Mouse (Mus musculus) hindbrain, embryonic 14.5 days (tissue): ENCODE measurements around the gene Krtap5-1. TPM values are rescaled to one million over a fixed set of nuclear protein-coding genes. Genes with fewer than 3 reads are reported as not detected.
"Not testable (repeated sequence)": the region's sequence is repeated elsewhere in the genome, so short reads cannot be mapped to it uniquely, and the experiment has no call there.

ENCODE experiments used
- ATAC-seq: fragments of 200-750 bp; cut with Nextera tagmentation; 2 replicates; pipeline ENCODE4 v1.8.0; 2017; ENCODE audit warnings: moderate number of reproducible peaks, mild to moderate bottlenecking, moderate TSS enrichment, moderate library complexity; ENCODE audit not compliant: low FRiP score
- DNase-seq: peaks from one replicate; pipeline ENCODE4 v3.0.0-alpha.2; 2015; ENCODE audit warnings: low spot score
- H3K27ac ChIP-seq: fragments of 300-500 bp; sonication (generic); 2 replicates; pipeline ENCODE4 v1.5.1; 2014; ENCODE audit warnings: mild to moderate bottlenecking, moderate library complexity
- H3K27me3 ChIP-seq: fragments of 300-500 bp; sonication (generic); 2 replicates; pipeline ENCODE4 v1.6.1; 2014; ENCODE audit warnings: mild to moderate bottlenecking, low read length, mixed read lengths; ENCODE audit not compliant: control insufficient read depth, insufficient read depth
- H3K36me3 ChIP-seq: fragments of 300-500 bp; sonication (generic); replicated peaks from 2 replicates; pipeline ENCODE4 v1.6.1; 2014; ENCODE audit not compliant: control insufficient read depth, insufficient read depth
- H3K4me1 ChIP-seq: fragments of 300-500 bp; sonication (generic); replicated peaks from 2 replicates; pipeline ENCODE4 v1.6.1; 2014; ENCODE audit warnings: antibody characterized with exemption, low read length, mixed read lengths; ENCODE audit not compliant: control insufficient read depth, insufficient read depth
- H3K4me2 ChIP-seq: fragments of 300-500 bp; sonication (generic); replicated peaks from 2 replicates; pipeline ENCODE4 v1.6.1; 2014; ENCODE audit warnings: mild to moderate bottlenecking, moderate library complexity
- H3K4me3 ChIP-seq: fragments of 300-500 bp; sonication (generic); replicated peaks from 2 replicates; pipeline ENCODE4 v1.5.1; 2014; ENCODE audit warnings: mild to moderate bottlenecking, low read length
- H3K9ac ChIP-seq: fragments of 300-500 bp; sonication (generic); 2 replicates; pipeline ENCODE4 v1.6.1; 2014
- H3K9me3 ChIP-seq: fragments of 300-500 bp; sonication (generic); 2 replicates; pipeline ENCODE4 v1.6.1; 2016; ENCODE audit warnings: low read length; ENCODE audit not compliant: control insufficient read depth
- WGBS: fragments of 180-500 bp; shearing (Covaris S2); extraction: QIAGEN DNeasy Blood & Tissue Kit; methylation state at CpG from one replicate; pipeline ENCODE4 v1.1.7; 2014; 5-methylcytosine and 5-hydroxymethylcytosine counted together
- polyA plus RNA-seq: library from polyadenylated mRNA; unstranded; fragments of >200 nt; fragmentation: Nextera tagmentation; extraction: Ambion mirVana; gene quantifications from 2 replicates; pipeline ENCODE4 v1.2.1, GENCODE M21; 2014

Gene Krtap5-1
- polyA plus RNA-seq, 1 experiment from 2014 or later, result not detected

DNA sequence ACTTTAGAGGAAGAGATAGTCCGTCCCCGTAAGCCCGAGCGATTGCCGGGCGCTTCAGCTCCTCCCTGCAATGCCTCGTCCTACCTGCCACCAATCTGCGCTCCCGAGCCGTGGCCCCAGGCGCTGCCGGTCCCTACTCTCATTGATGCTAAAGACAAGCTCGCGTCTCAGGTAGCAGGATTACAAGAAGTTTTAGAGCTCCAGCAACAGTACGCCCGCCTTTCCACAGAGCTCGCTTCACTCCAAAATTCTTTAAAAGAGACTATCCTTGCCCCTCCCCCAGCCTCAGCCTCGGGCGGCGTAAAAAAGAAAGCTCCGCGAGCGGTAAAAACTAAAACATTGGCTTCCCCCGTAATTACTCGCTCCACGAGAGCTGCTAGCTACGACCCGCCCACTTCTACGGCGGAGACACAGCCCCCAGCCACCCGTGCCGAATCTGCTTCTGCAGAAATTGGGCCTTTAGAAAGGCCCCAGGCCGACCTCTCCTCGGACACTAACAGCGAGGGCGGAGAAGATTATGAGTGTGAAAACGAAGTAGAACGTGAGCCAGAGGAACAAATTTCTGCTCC is 12.8 kb downstream of the Krtap5-1 start:
- Histone ChIP-seq H3K4me1 (peaks cover 3% of the 10 kb centered on the region; the same call in 1 of the 2 replicates), H3K27ac (peak overlapping the region; percentile 74), H3K4me2 (peak overlapping the region; percentile 87), H3K9me3 (no peaks in the 10 kb centered on the region), H3K4me3 (peak overlapping the region; percentile 43), H3K36me3 (no peaks in the 10 kb centered on the region), H3K9ac (peak overlapping the region; percentile 61), H3K27me3 (peaks cover 14% of the 10 kb centered on the region)
- DNase-seq, result peak; percentile 61
- under 1% methylated on average over 38 of the region's 38 CpGs for WGBS
- ATAC-seq, result peak; percentile 77; the same call in 1 of the 2 replicates

DNA sequence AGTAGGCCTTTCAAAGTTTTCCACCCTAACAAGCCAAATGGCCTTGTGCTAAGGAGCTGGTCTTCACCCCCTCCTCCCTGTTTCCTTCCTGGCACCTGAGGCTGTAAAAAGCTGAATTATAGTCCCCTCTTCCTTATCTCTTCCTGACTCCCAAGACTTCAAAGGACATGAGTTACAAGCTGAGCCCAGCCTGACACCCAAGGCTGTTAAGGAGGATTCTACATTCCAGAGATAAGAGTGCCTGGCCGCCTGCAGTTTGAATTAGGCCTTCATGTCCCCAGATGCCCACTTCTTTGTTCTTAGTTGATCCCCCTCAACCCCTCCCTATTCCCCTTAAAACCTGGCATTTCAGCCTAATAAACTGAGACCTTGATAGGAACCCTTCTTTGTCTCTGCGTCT is 14.1 kb downstream of the Krtap5-1 start:
- H3K9ac ChIP-seq, H3K36me3 ChIP-seq, H3K4me2 ChIP-seq, H3K27ac ChIP-seq, H3K9me3 ChIP-seq, DNase-seq, H3K4me3 ChIP-seq, H3K4me1 ChIP-seq, ATAC-seq: not testable (repeated sequence)
- H3K27me3 ChIP-seq, result peaks cover 14% of the 10 kb centered on the region
- WGBS, result 28% methylated on average over 2 of the region's 2 CpGs

DNA sequence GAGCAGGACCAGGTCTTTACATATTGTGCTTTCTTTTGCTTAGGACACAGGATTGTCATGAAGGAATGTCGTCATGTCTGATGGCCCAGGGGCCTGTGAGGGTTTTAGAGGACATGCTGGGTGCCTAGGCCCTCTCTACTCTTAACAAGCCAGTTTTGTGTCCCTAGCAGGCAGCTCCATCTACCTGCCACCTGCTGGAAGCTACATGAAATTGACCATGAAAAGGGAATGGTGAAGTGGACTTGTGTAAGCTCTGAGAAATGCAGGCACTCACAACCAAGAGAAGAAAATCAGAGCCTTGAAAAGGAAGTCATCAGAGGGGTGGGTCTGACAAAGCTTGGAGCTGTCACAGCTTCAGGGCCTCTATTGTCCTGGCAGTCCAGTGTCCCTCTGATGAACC is 17.6 kb downstream of the Krtap5-1 start:
- H3K4me3 ChIP-seq, H3K36me3 ChIP-seq, H3K9ac ChIP-seq, H3K4me1 ChIP-seq, ATAC-seq, H3K27ac ChIP-seq, H3K4me2 ChIP-seq, H3K9me3 ChIP-seq, DNase-seq: not testable (repeated sequence)
- H3K27me3 ChIP-seq, result peaks cover 14% of the 10 kb centered on the region
- 62% methylated on average over 1 of the region's 1 CpGs for WGBS

DNA sequence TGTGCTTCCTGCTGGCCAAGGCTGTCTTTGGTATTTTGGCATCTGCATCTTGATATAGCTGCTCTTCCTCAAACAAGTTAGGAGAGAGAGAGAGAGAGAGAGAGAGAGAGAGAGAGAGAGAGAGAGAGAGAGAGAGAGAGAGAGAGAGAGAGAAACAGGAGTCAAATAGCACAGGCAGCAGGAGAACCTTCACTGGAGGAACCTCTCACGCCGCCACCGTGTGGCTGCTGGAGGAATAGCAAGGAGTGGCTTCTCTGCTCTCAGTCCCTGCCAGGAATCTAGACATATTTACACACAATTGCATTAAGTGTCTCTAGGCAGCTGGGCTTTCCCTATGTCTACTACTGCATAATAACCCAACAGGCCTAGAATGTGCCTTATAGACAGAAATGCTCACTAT is 18.7 kb downstream of the Krtap5-1 start:
- not testable (repeated sequence) for H3K4me1 ChIP-seq, H3K4me3 ChIP-seq, H3K36me3 ChIP-seq, H3K4me2 ChIP-seq, H3K9me3 ChIP-seq, H3K27ac ChIP-seq, H3K9ac ChIP-seq, ATAC-seq
- 0% methylated on average over 3 of the region's 3 CpGs for WGBS
- H3K27me3 ChIP-seq, result peaks cover 10% of the 10 kb centered on the region
- DNase-seq, result peak; percentile 78

DNA sequence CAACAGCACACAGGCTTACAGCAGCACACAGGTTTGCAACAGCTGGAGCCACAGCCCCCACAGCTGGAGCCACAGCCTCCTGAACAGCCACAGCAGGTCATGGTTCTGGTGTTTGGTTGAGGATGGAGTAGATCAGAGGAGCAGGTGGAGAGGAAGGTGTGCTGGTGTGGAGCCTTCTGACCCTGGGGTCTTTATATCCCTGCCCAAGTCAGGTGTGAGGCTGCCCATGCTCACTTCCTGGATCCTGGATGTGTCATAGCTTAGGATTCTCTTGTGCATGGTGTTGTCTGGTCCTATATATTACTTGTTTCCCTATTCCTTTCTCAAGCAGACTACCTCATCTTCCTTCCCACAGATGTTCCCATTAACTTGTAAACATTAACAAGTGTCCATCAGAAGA is 22.7 kb downstream of the Krtap5-1 start, which contains the start of gene Gm4559:
TSS of gene Gm4559 (minus strand) at position 101 of the 400 bp plus-strand sequence.
- H3K27ac ChIP-seq, ATAC-seq, H3K4me2 ChIP-seq, DNase-seq, H3K4me1 ChIP-seq, H3K27me3 ChIP-seq, H3K9ac ChIP-seq, H3K9me3 ChIP-seq, H3K4me3 ChIP-seq, H3K36me3 ChIP-seq: not testable (repeated sequence)

DNA sequence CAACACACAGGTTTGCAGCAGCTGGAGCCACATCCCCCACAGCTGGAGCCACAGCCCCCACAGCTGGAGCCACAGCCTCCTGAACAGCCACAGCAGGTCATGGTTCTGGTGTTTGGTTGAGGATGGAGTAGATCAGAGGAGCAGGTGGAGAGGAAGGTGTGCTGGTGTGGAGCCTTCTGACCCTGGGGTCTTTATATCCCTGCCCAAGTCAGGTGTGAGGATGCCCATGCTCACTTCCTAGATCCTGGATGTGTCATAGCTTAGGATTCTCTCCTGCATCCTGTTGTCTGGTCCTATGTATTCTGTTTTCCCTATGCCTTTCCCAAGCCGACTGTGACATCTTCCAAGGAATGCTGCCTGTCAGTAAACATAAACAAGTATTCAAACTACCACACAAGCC is 38.7 kb downstream of the Krtap5-1 start, which contains the start of gene Gm2431:
TSS of gene Gm2431 (minus strand) at position 101 of the 400 bp plus-strand sequence.
- not testable (repeated sequence) for H3K4me2 ChIP-seq, H3K27me3 ChIP-seq, H3K4me1 ChIP-seq, DNase-seq, H3K36me3 ChIP-seq, H3K27ac ChIP-seq, H3K4me3 ChIP-seq, H3K9ac ChIP-seq, H3K9me3 ChIP-seq, ATAC-seq
- WGBS, result 84% methylated on average over 1 of the region's 1 CpGs

DNA sequence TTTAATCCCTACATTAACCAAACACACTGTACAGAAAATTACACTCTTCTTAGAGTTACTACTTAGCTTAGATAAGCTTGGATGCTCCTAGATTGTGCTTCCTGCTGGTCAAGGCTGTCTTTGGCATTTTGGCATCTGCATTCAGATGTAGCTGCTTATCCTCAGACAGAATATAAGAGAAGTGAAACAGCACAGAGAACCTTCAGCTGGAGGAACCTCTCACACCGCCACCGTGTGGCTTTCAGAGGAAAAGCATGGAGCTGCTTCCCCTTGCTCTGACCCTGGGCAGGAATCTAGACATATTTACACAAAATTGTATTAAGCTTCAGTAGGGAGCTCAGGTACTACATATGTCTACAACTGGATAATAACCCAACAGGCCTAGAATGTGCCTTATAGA is 41.4 kb downstream of the Krtap5-1 start:
- H3K4me2 ChIP-seq, result no peak overlapping the region
- DNase-seq, result peak; percentile 78
- no peaks in the 10 kb centered on the region for H3K36me3 ChIP-seq
- H3K4me1 ChIP-seq, result no peaks in the 10 kb centered on the region
- H3K27me3 ChIP-seq, result no peaks in the 10 kb centered on the region
- no peak overlapping the region for H3K9ac ChIP-seq
- no peaks in the 10 kb centered on the region for H3K9me3 ChIP-seq
- H3K27ac ChIP-seq, result no peak overlapping the region
- WGBS, result 0% methylated on average over 2 of the region's 2 CpGs
- no peak overlapping the region for H3K4me3 ChIP-seq
- no peak for ATAC-seq

DNA sequence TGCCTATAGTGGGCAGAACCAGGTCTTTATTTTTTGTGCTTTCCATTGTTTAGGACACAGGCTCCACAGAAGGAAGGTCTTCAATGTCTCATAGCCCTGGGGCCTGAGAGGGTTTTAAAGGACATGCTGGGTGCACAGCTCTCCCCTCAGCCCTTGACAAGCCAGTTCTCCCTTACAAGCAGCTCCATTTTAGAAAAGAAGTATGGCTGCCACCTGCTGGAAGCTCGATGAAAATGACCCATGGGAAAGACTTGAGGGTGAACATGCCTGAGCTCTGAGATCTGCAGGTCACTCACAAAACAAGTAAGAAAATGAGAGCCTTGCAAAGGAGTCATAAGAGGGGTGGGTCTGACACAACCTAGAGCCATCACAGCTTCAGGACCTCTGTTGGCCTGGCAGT is 47.1 kb downstream of the Krtap5-1 start:
- Histone ChIP-seq H3K27me3 (no peaks in the 10 kb centered on the region), H3K9me3 (no peaks in the 10 kb centered on the region), H3K4me1 (no peaks in the 10 kb centered on the region), H3K27ac (no peak overlapping the region), H3K9ac (no peak overlapping the region), H3K4me2 (no peak overlapping the region), H3K36me3 (no peaks in the 10 kb centered on the region), H3K4me3 (no peak overlapping the region)
- no peak for ATAC-seq
- DNase-seq, result peak; percentile 60
- 0% methylated on average over 1 of the region's 1 CpGs for WGBS
